Mouse (Mus musculus) adrenal gland, postnatal 25 days (tissue): Measurements from ENCODE around the gene Bst1. TPM values are rescaled to one million over a fixed set of nuclear protein-coding genes. Genes with fewer than 3 reads are reported as not detected.

Experiments used
- DNase-seq: peaks from one replicate; pipeline ENCODE4 v3.0.0; 2021; ENCODE audit warnings: mixed read lengths
- long read RNA-seq: library from polyadenylated mRNA; stranded (forward); transcript quantifications from one replicate; pipeline ENCODE4 v2.0.0, GENCODE M21; 2021
- total RNA-seq: library from RNA; stranded (reverse); gene quantifications from 2 replicates; pipeline ENCODE4 v1.2.3, GENCODE M21; 2021

The Bst1 gene
- total RNA-seq, result 1.3 and 1.8 TPM in 2 replicates
- long read RNA-seq, result 0 reads

GRCm38 (mm10) chr5:43818695-43819094 lies at the start of gene Bst1:
Bst1 (plus strand) TSS chr5:43818885.
- no peak for DNase-seq

GRCm38 (mm10) chr5:43770618-43771354 lies 47.9 kb upstream of the Bst1 start:
- no peak for DNase-seq

- DNase-seq, result no peak
These were observed 47.1 kb upstream of the Bst1 start for GRCm38 (mm10) chr5:43771555-43771954.

GRCm38 (mm10) chr5:43776407-43776806 lies 42.3 kb upstream of the Bst1 start:
- no peak for DNase-seq

- DNase-seq, result no peak
These were observed 41.7 kb upstream of the Bst1 start for GRCm38 (mm10) chr5:43776993-43777392.

GRCm38 (mm10) chr5:43778583-43778982 lies 40.1 kb upstream of the Bst1 start:
- DNase-seq, result no peak

- peak; percentile 43 for DNase-seq
These were observed 37.2 kb upstream of the Bst1 start for GRCm38 (mm10) chr5:43781423-43781976.

GRCm38 (mm10) chr5:43781977-43782930 lies 36.4 kb upstream of the Bst1 start:
- DNase-seq, result peak; percentile 80

GRCm38 (mm10) chr5:43783996-43784395 lies 34.7 kb upstream of the Bst1 start:
- no peak for DNase-seq

- no peak for DNase-seq
These were observed 32.1 kb upstream of the Bst1 start for GRCm38 (mm10) chr5:43786607-43787006.

- no peak for DNase-seq
These were observed 30.5 kb upstream of the Bst1 start for GRCm38 (mm10) chr5:43787976-43788752.

GRCm38 (mm10) chr5:43792354-43792753 lies 26.3 kb upstream of the Bst1 start:
- DNase-seq, result no peak

GRCm38 (mm10) chr5:43799530-43799929 lies 19.2 kb upstream of the Bst1 start:
- DNase-seq, result no peak

GRCm38 (mm10) chr5:43800700-43801099 lies 18.0 kb upstream of the Bst1 start:
- no peak for DNase-seq

GRCm38 (mm10) chr5:43801253-43801652 lies 17.4 kb upstream of the Bst1 start:
- no peak for DNase-seq

GRCm38 (mm10) chr5:43801798-43802197 lies 16.9 kb upstream of the Bst1 start:
- DNase-seq, result no peak

GRCm38 (mm10) chr5:43805401-43805800 lies 13.3 kb upstream of the Bst1 start:
- DNase-seq, result no peak

- no peak for DNase-seq
These were observed 12.3 kb upstream of the Bst1 start for GRCm38 (mm10) chr5:43806340-43806739.

GRCm38 (mm10) chr5:43806914-43807313 lies 11.8 kb upstream of the Bst1 start:
- DNase-seq, result no peak

- DNase-seq, result peak; percentile 81
These were observed 10.7 kb upstream of the Bst1 start for GRCm38 (mm10) chr5:43807744-43808696.
